Mouse (Mus musculus): Measurements from ENCODE around the gene Stxbp1. TPM values are rescaled to one million over a fixed set of nuclear protein-coding genes. Genes with fewer than 3 reads are reported as not detected.
A peak's percentile ranks its signal among the peaks of the same experiment; 100 is the strongest.

Gene Stxbp1
- polyA plus RNA-seq, 1 experiment from 2014 or later, result 51.4 TPM

DNA sequence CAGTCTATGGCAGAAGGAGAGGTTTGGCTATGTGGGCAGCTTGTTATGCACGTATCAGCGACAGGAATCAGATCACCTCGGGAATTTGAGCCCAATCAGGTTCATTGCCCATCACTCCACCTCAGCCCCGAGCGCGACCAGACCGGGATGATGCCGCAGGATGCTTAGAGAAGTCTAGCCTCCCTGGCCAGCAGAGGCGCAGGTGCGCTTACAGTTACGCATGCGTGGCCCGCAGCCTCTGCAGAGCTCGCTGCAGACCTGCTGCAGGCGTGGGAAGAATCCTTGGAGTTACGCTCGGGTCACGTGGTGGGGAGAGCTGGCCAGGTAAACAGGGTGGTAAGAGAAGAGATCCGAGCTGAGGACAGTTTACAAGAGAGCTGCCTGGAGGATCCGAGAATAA is 5.1 kb upstream of the Stxbp1 start:
- peak overlapping the region; percentile 30 for H3K4me2 ChIP-seq
- 4% methylated on average over 20 of the region's 20 CpGs for WGBS
- no peaks in the 10 kb centered on the region for H3K9me3 ChIP-seq (ENCODE audit: control insufficient read depth, low read length)
- ATAC-seq (ENCODE audit: low FRiP score) (0 out of 2 replicates have a peak, but pooled peaks have one; percentile 18), DNase-seq (ENCODE audit: low spot score, missing footprints) (peak; percentile 88)
- H3K27me3 ChIP-seq (ENCODE audit: control insufficient read depth, insufficient read depth, low read length), result peaks cover 4% of the 10 kb centered on the region
- 0 out of 2 replicates have a peak overlapping the region, but pooled peaks have one; percentile 31 for H3K9ac ChIP-seq (ENCODE audit: low read length)
- H3K36me3 ChIP-seq (ENCODE audit: control insufficient read depth, insufficient read depth, low read length), result no peaks in the 10 kb centered on the region
- H3K4me3 ChIP-seq (ENCODE audit: low read depth, low read length), result no peak overlapping the region
- no peak overlapping the region for H3K27ac ChIP-seq (ENCODE audit: low read depth, low read length)
- no peaks in the 10 kb centered on the region; the same call in 1 of the 2 replicates for H3K4me1 ChIP-seq (ENCODE audit: control insufficient read depth, insufficient read depth, low read length)

DNA sequence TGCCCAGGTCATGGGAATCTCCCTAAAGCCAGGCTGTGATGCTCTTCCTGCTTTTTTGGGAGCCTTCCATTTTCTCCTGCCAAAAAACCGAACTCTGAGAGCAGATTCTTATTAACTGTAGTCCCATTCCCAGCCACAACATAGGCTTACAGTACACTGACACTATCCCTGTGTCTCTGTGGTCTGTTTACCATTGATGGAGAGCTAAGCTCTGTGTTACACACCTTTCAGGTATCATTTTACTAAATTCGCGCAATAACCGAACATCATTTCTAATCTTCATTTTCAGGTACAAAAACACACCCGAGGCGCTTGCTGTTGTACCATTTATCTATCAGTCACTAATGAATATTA is 400 bp upstream of the Stxbp1 start:
- Histone ChIP-seq H3K27ac (ENCODE audit: low read depth, low read length) (no peak overlapping the region; the same call in 1 of the 2 replicates), H3K9ac (ENCODE audit: low read length) (peak overlapping the region; percentile 61; the same call in 1 of the 2 replicates)
- peak; percentile 54; the same call in 1 of the 2 replicates for ATAC-seq (ENCODE audit: low FRiP score)

DNA sequence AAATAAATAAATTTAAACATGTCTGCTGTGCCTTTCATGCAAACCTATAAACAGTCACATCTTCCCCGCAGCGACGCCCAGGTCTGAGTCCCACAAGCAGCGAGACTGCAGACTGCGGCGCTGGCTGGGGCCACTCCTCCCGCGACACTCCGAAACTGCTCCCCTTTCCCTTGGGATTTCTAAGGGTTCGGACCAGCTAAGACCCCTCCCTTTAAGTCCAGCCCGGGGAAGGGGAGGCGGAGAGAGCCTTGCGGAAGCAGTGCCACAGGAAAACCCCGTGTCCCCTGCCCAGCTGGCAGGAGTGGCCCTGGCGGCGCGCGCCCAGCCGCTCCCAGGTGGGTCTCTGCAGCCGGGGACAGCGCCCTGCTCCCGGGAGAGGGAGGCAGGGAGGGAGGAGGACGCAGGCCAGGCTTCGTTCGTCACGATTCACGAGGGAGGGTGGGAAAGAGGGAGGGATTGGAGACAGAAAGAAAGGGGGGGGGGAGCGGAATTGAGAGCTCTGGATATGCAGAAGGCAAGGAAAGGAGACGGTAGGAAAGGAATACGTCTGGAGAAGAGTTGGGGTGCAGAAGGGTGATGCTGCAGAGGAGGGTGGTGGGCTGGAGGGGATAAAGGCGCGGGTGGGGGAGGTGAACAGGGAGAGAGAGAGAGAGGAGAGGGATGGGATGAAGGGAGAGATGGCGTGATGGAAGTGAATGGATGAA is 792 bp downstream of the Stxbp1 start:
- Histone ChIP-seq H3K9me3 (ENCODE audit: control insufficient read depth, low read length) (no peaks in the 10 kb centered on the region), H3K27ac (ENCODE audit: low read depth, low read length) (peak overlapping the region; percentile 21; the same call in 1 of the 2 replicates), H3K36me3 (ENCODE audit: control insufficient read depth, insufficient read depth, low read length) (no peaks in the 10 kb centered on the region), H3K27me3 (ENCODE audit: control insufficient read depth, insufficient read depth, low read length) (0 out of 2 replicates have a peak, but pooled peaks cover 4% of the 10 kb centered on the region), H3K9ac (ENCODE audit: low read length) (peak overlapping the region; percentile 61), H3K4me3 (ENCODE audit: low read depth, low read length) (peak overlapping the region; percentile 62), H3K4me2 (peak overlapping the region; percentile 96), H3K4me1 (ENCODE audit: control insufficient read depth, insufficient read depth, low read length) (peaks cover 5% of the 10 kb centered on the region; the same call in 1 of the 2 replicates)
- DNase-seq (ENCODE audit: low spot score, missing footprints) (peak; percentile 94), ATAC-seq (ENCODE audit: low FRiP score) (peak; percentile 33)
- under 1% methylated on average over 32 of the region's 33 CpGs for WGBS

More for the DNA sequence above, 400 bp upstream of the Stxbp1 start:
- Histone ChIP-seq H3K27me3 (ENCODE audit: control insufficient read depth, insufficient read depth, low read length) (peaks cover 8% of the 10 kb centered on the region), H3K36me3 (ENCODE audit: control insufficient read depth, insufficient read depth, low read length) (no peaks in the 10 kb centered on the region), H3K4me3 (ENCODE audit: low read depth, low read length) (peak overlapping the region; percentile 62), H3K4me1 (ENCODE audit: control insufficient read depth, insufficient read depth, low read length) (peaks cover 5% of the 10 kb centered on the region; the same call in 1 of the 2 replicates), H3K9me3 (ENCODE audit: control insufficient read depth, low read length) (no peaks in the 10 kb centered on the region), H3K4me2 (peak overlapping the region; percentile 96)
- DNase-seq (ENCODE audit: low spot score, missing footprints), result no peak
- 50% methylated on average over 6 of the region's 6 CpGs for WGBS

DNA sequence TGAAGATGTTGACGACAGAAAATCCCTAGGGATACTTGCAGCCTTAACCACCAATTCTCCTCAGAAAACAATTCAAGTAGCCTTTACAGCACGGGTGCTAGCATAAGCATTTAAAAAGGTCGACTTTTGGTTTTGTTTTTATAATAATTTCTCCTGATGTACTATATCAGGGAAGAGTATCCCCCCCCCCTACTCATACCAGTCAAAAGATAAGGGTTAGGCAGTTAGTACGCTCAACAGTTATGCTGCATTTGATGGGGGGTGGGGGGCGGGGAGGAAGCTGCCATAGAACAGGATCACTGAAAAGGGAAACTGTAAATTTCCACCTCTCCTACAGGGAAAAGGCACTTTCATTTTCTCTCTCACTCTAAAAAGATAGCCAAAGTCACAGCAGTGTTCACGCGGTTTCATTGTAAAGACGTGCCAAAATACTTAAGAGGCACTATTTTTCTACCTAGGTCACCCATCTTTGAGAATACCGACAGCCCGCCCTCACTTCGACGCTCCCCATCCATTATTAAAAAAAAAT is 1.4 kb downstream of the Stxbp1 start:
- ATAC-seq (ENCODE audit: low FRiP score) (no peak), DNase-seq (ENCODE audit: low spot score, missing footprints) (peak; percentile 88)
- Histone ChIP-seq H3K36me3 (ENCODE audit: control insufficient read depth, insufficient read depth, low read length) (no peaks in the 10 kb centered on the region), H3K9ac (ENCODE audit: low read length) (peak overlapping the region; percentile 61), H3K4me1 (ENCODE audit: control insufficient read depth, insufficient read depth, low read length) (peaks cover 5% of the 10 kb centered on the region; the same call in 1 of the 2 replicates), H3K27ac (ENCODE audit: low read depth, low read length) (no peak overlapping the region), H3K27me3 (ENCODE audit: control insufficient read depth, insufficient read depth, low read length) (0 out of 2 replicates have a peak, but pooled peaks cover 4% of the 10 kb centered on the region), H3K9me3 (ENCODE audit: control insufficient read depth, low read length) (no peaks in the 10 kb centered on the region), H3K4me3 (ENCODE audit: low read depth, low read length) (peak overlapping the region; percentile 62), H3K4me2 (peak overlapping the region; percentile 96)
- WGBS, result 7% methylated on average over 12 of the region's 12 CpGs

DNA sequence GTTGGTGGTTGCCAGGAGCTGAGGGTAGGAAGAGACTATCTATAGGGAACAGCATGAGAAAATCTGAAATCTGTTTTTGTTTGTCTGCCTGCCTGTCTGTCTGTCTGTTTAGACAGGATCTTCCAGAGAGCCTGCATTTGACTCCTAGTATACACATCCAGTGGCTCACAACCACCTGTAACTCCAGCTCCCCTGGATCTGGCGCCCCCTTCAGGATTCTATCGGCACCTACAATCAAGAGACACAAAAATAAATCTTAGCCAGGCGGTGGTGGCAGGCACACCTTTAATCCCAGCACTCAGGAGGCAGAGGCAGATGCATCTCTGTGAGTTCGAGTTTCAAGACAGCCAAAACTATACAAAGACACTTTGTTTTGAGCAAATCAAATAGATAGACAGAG is 4.5 kb downstream of the Stxbp1 start:
- DNase-seq (ENCODE audit: low spot score, missing footprints) (no peak), ATAC-seq (ENCODE audit: low FRiP score) (no peak)

DNA sequence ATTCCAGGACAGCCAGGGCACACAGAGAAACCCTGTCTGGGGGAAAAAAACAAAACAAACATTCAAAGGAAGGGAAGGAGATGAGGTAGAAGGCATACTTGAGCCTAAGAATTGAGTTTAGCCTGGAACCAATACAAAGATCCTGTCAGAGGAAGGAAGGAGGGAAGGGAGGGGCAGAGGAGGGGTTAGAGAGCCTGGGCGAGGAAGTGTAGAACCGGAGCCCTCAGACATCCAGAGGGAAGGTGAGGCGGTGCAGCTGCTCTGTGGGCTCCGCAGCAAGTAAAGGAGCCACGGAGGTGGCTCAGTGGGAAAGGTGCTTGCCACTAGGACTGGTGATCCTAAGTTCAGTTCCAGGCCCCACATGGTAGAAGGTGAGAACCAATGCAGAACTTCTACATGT is 5.9 kb downstream of the Stxbp1 start:
- no peaks in the 10 kb centered on the region; the same call in 1 of the 2 replicates for H3K36me3 ChIP-seq (ENCODE audit: control insufficient read depth, insufficient read depth, low read length)
- ATAC-seq (ENCODE audit: low FRiP score) (no peak), DNase-seq (ENCODE audit: low spot score, missing footprints) (no peak)
- H3K27ac ChIP-seq (ENCODE audit: low read depth, low read length), result no peak overlapping the region
- no peaks in the 10 kb centered on the region for H3K9me3 ChIP-seq (ENCODE audit: control insufficient read depth, low read length)
- H3K27me3 ChIP-seq (ENCODE audit: control insufficient read depth, insufficient read depth, low read length), result 0 out of 2 replicates have a peak, but pooled peaks cover 4% of the 10 kb centered on the region
- WGBS, result 77% methylated on average over 5 of the region's 5 CpGs
- H3K4me2 ChIP-seq, result no peak overlapping the region
- H3K4me3 ChIP-seq (ENCODE audit: low read depth, low read length), result no peak overlapping the region
- no peak overlapping the region for H3K9ac ChIP-seq (ENCODE audit: low read length)
- H3K4me1 ChIP-seq (ENCODE audit: control insufficient read depth, insufficient read depth, low read length), result peaks cover 5% of the 10 kb centered on the region; the same call in 1 of the 2 replicates

More for the DNA sequence above, 4.5 kb downstream of the Stxbp1 start:
- Histone ChIP-seq H3K4me2 (no peak overlapping the region), H3K9me3 (ENCODE audit: control insufficient read depth, low read length) (no peaks in the 10 kb centered on the region), H3K4me1 (ENCODE audit: control insufficient read depth, insufficient read depth, low read length) (peaks cover 5% of the 10 kb centered on the region; the same call in 1 of the 2 replicates), H3K27ac (ENCODE audit: low read depth, low read length) (no peak overlapping the region), H3K4me3 (ENCODE audit: low read depth, low read length) (no peak overlapping the region), H3K27me3 (ENCODE audit: control insufficient read depth, insufficient read depth, low read length) (0 out of 2 replicates have a peak, but pooled peaks cover 4% of the 10 kb centered on the region), H3K9ac (ENCODE audit: low read length) (no peak overlapping the region), H3K36me3 (ENCODE audit: control insufficient read depth, insufficient read depth, low read length) (no peaks in the 10 kb centered on the region; the same call in 1 of the 2 replicates)
- WGBS, result 45% methylated on average over 4 of the region's 4 CpGs

DNA sequence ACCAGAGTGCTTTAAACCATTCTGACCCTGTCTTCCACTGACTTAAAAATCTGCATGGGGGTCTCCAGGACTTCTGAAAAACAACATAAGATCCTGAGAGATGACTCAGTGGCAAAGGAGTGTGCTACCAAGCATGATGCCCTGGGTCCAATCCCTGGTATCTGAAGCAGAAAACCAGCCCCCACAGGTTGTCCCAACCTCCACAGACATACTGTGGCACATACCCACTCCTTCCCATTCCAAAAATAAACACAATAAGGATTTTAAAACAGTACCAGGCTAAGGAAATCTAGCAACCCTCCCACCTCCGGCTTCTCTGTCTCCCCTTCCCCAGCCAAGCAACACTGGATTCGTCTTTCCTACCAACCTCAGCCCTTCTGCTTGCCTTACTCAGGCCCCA is 7.8 kb downstream of the Stxbp1 start:
- DNase-seq (ENCODE audit: low spot score, missing footprints) (no peak), ATAC-seq (ENCODE audit: low FRiP score) (no peak)
- H3K27ac ChIP-seq (ENCODE audit: low read depth, low read length), result no peak overlapping the region
- H3K27me3 ChIP-seq (ENCODE audit: control insufficient read depth, insufficient read depth, low read length), result no peaks in the 10 kb centered on the region
- H3K9ac ChIP-seq (ENCODE audit: low read length), result no peak overlapping the region
- no peaks in the 10 kb centered on the region for H3K4me1 ChIP-seq (ENCODE audit: control insufficient read depth, insufficient read depth, low read length)
- 92% methylated on average over 2 of the region's 2 CpGs for WGBS
- H3K36me3 ChIP-seq (ENCODE audit: control insufficient read depth, insufficient read depth, low read length), result no peaks in the 10 kb centered on the region; the same call in 1 of the 2 replicates
- no peak overlapping the region for H3K4me3 ChIP-seq (ENCODE audit: low read depth, low read length)
- H3K4me2 ChIP-seq, result no peak overlapping the region
- H3K9me3 ChIP-seq (ENCODE audit: control insufficient read depth, low read length), result no peaks in the 10 kb centered on the region

DNA sequence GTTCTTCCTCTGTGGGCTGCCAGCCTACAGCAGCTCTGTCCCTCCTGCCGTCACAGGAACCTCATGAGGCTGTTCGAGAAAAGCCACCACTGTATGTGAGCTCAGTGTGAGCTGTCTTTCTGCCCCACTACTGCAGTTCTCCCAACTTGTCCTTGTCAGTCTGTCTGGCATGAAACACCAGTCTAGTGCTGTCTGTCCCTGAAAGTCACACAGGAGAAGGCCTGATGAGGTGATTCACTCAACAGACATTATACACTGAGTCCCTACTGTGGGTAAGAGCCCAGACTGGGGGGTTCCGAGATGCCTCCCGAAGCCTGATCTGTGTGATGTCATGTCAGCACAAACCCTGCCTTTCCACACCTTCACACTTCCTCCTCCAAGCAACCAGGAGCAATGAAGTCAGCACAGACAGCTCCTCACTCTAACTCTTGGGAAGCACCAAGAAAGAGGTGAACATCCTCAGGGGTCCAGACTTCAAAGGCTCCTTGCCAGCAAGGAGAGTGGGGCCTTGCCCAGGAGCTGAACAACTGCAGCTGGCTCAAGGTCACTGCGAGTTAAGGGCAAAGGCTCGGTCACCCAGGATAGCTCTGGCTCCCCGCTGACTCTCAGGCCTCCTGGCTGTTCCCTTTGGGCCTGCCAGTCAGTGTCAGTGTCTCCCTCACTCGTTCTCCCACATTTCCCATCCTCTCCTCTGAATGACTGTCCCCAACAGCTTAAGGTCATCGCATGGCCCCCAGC is 8.7 kb downstream of the Stxbp1 start:
- Histone ChIP-seq H3K36me3 (ENCODE audit: control insufficient read depth, insufficient read depth, low read length) (no peaks in the 10 kb centered on the region; the same call in 1 of the 2 replicates), H3K9me3 (ENCODE audit: control insufficient read depth, low read length) (no peaks in the 10 kb centered on the region), H3K4me2 (no peak overlapping the region), H3K4me3 (ENCODE audit: low read depth, low read length) (no peak overlapping the region), H3K27me3 (ENCODE audit: control insufficient read depth, insufficient read depth, low read length) (no peaks in the 10 kb centered on the region), H3K9ac (ENCODE audit: low read length) (no peak overlapping the region), H3K4me1 (ENCODE audit: control insufficient read depth, insufficient read depth, low read length) (no peaks in the 10 kb centered on the region), H3K27ac (ENCODE audit: low read depth, low read length) (no peak overlapping the region)
- DNase-seq (ENCODE audit: low spot score, missing footprints) (no peak), ATAC-seq (ENCODE audit: low FRiP score) (no peak)
- WGBS, result 64% methylated on average over 9 of the region's 9 CpGs

Data from midbrain, embryonic 11.5 days (tissue).